ENCODE assay signal across 12 mouse cellular contexts in genomic region chr2:157841121-157841520, GRCm38 (mm10).
DNase-seq lines count a peak whose midpoint lies in the region; ATAC-seq lines count a peak whose summit lies in the region.
"Had no signal": no experiment of that assay in that cellular context is flagged by ENCODE, and none has a peak within 500 bp of the region (broad histone marks: within the 10 kb centered on the region; RNA-seq: fewer than 3 reads in every experiment).

No protein-coding gene starts in this region.

- no peaks in the 10 kb centered on the region for H3K27me3 ChIP-seq in forebrain, embryonic 10.5 days (ENCODE audit: poor library complexity, severe bottlenecking)
- no peaks in the 10 kb centered on the region for H3K27me3 ChIP-seq in forebrain, embryonic 11.5 days (ENCODE audit: control insufficient read depth, insufficient read depth, low read length)
- no peaks in the 10 kb centered on the region for H3K27me3 ChIP-seq in hindbrain, embryonic 16.5 days (replicated peaks; ENCODE audit: control insufficient read depth, insufficient read depth, low read length)
- H3K27me3 ChIP-seq in neural tube, embryonic 14.5 days (ENCODE audit: control insufficient read depth, insufficient read depth, low read length), result no peaks in the 10 kb centered on the region
- H3K27me3 ChIP-seq: heart, embryonic 13.5 days; intestine, embryonic 15.5 days had no signal

- no peak overlapping the region for H3K4me3 ChIP-seq in forebrain, embryonic 10.5 days
- H3K4me3 ChIP-seq in forebrain, embryonic 11.5 days (ENCODE audit: low read depth, low read length), result no peak overlapping the region
- H3K4me3 ChIP-seq in hindbrain, embryonic 16.5 days (ENCODE audit: low read length), result no peak overlapping the region
- no peak overlapping the region for H3K4me3 ChIP-seq in neural tube, embryonic 14.5 days (ENCODE audit: low read depth, low read length)
- H3K4me3 ChIP-seq: heart, embryonic 13.5 days; intestine, embryonic 15.5 days had no signal

- ATAC-seq in forebrain, embryonic 11.5 days (replicated peaks; ENCODE audit: low FRiP score), result no peak
- ATAC-seq in hindbrain, embryonic 16.5 days, result no peak; the same call in 1 of the 2 replicates
- ATAC-seq in neural tube, embryonic 14.5 days (ENCODE audit: low read depth), result no peak; the same call in 1 of the 2 replicates
- ATAC-seq: intestine, embryonic 15.5 days had no signal

- no peak for DNase-seq in forebrain, embryonic 10.5 days (ENCODE audit: extremely low spot score, low spot score)
- no peak for DNase-seq in forebrain, embryonic 11.5 days (ENCODE audit: low spot score)
- peak; percentile 9 to 23 for DNase-seq in right cerebral cortex, postnatal 10 days (ENCODE audit: low spot score in 2 of 2)
- DNase-seq in right cerebral cortex, postnatal 14 days, result no peak
- DNase-seq in B cell, adult 2 months, result no peak
- DNase-seq in layer of hippocampus, postnatal 36 days, result no peak
- DNase-seq: cerebellum, postnatal 25 days; spleen, adult 18-20 months had no signal

- 81% methylated on average over 6 of the region's 6 CpGs for WGBS in forebrain, embryonic 10.5 days
- 69% methylated on average over 6 of the region's 6 CpGs for WGBS in forebrain, embryonic 11.5 days
- 51% methylated on average over 6 of the region's 6 CpGs for WGBS in hindbrain, embryonic 16.5 days
- 31% methylated on average over 6 of the region's 6 CpGs for WGBS in neural tube, embryonic 14.5 days

- H3K4me2 ChIP-seq in forebrain, embryonic 11.5 days (ENCODE audit: low read depth, low read length, severe bottlenecking), result no peak overlapping the region
- H3K4me2 ChIP-seq in hindbrain, embryonic 16.5 days (ENCODE audit: low read length), result no peak overlapping the region
- no peak overlapping the region for H3K4me2 ChIP-seq in neural tube, embryonic 14.5 days (ENCODE audit: low read depth, low read length)
- H3K4me2 ChIP-seq: heart, embryonic 13.5 days; intestine, embryonic 15.5 days had no signal

- H3K9ac ChIP-seq in forebrain, embryonic 11.5 days (ENCODE audit: low read length), result no peak overlapping the region
- H3K9ac ChIP-seq in hindbrain, embryonic 16.5 days (ENCODE audit: low read depth, low read length), result no peak overlapping the region
- no peak overlapping the region for H3K9ac ChIP-seq in neural tube, embryonic 14.5 days (replicated peaks; ENCODE audit: low read depth, low read length)
- H3K9ac ChIP-seq: heart, embryonic 13.5 days; intestine, embryonic 15.5 days had no signal

- H3K4me1 ChIP-seq in forebrain, embryonic 10.5 days, result peaks cover 23% of the 10 kb centered on the region
- H3K4me1 ChIP-seq in forebrain, embryonic 11.5 days (replicated peaks; ENCODE audit: control insufficient read depth, insufficient read depth, low read length), result peaks cover 6% of the 10 kb centered on the region; the same call in 1 of the 2 replicates
- peaks cover 7% of the 10 kb centered on the region for H3K4me1 ChIP-seq in hindbrain, embryonic 16.5 days (ENCODE audit: control insufficient read depth, insufficient read depth, low read depth, low read length)
- H3K4me1 ChIP-seq in neural tube, embryonic 14.5 days (ENCODE audit: control insufficient read depth, insufficient read depth, low read length), result peaks cover 21% of the 10 kb centered on the region
- H3K4me1 ChIP-seq: intestine, embryonic 15.5 days had no signal

- 0 out of 2 replicates have a peak overlapping the region, but pooled peaks have one; percentile 40 for H3K27ac ChIP-seq in forebrain, embryonic 10.5 days
- H3K27ac ChIP-seq in forebrain, embryonic 11.5 days (ENCODE audit: low read depth, low read length), result no peak overlapping the region; the same call in 1 of the 2 replicates
- peak overlapping the region; percentile 51 for H3K27ac ChIP-seq in hindbrain, embryonic 16.5 days (ENCODE audit: low read depth, low read length)
- H3K27ac ChIP-seq in neural tube, embryonic 14.5 days (ENCODE audit: low read depth, low read length), result peak overlapping the region; percentile 64
- H3K27ac ChIP-seq: heart, embryonic 13.5 days; intestine, embryonic 15.5 days had no signal

- H3K9me3 ChIP-seq in forebrain, embryonic 10.5 days, result no peaks in the 10 kb centered on the region
- no peaks in the 10 kb centered on the region for H3K9me3 ChIP-seq in forebrain, embryonic 11.5 days (ENCODE audit: control insufficient read depth, low read length)
- H3K9me3 ChIP-seq in hindbrain, embryonic 16.5 days (ENCODE audit: control insufficient read depth, low read length), result no peaks in the 10 kb centered on the region
- H3K9me3 ChIP-seq in neural tube, embryonic 14.5 days (ENCODE audit: control insufficient read depth, low read length), result no peaks in the 10 kb centered on the region
- H3K9me3 ChIP-seq: heart, embryonic 13.5 days; intestine, embryonic 15.5 days had no signal

- peaks cover 39% of the 10 kb centered on the region for H3K36me3 ChIP-seq in forebrain, embryonic 10.5 days (replicated peaks)
- H3K36me3 ChIP-seq in forebrain, embryonic 11.5 days (ENCODE audit: control insufficient read depth, insufficient read depth, low read length), result no peaks in the 10 kb centered on the region
- no peaks in the 10 kb centered on the region; the same call in 1 of the 2 replicates for H3K36me3 ChIP-seq in hindbrain, embryonic 16.5 days (ENCODE audit: control insufficient read depth, insufficient read depth, low read length)
- H3K36me3 ChIP-seq in neural tube, embryonic 14.5 days (ENCODE audit: control insufficient read depth, insufficient read depth, low read length), result no peaks in the 10 kb centered on the region
- H3K36me3 ChIP-seq: intestine, embryonic 15.5 days had no signal

Comparison
In these comparisons a context has a peak if more than half of its experiments do, and no peak if none do; other contexts are left out.
1. DNase-seq: peak in right cerebral cortex, postnatal 10 days (2 of 2); none in forebrain, embryonic 10.5 days (single experiment), forebrain, embryonic 11.5 days (single experiment), right cerebral cortex, postnatal 14 days (single experiment), B cell, adult 2 months (0 of 2) and layer of hippocampus, postnatal 36 days (0 of 2).